14 mouse cellular contexts compared by ENCODE assay signal in genomic region chr7:135485116-135485795, GRCm38 (mm10). TPM values are rescaled to one million over a fixed set of nuclear protein-coding genes. Genes with fewer than 3 reads are reported as not detected.
DNase-seq lines count a peak whose midpoint lies in the region; ATAC-seq lines count a peak whose summit lies in the region.
"Had no signal": no experiment of that assay in that cellular context is flagged by ENCODE, and none has a peak within 500 bp of the region (broad histone marks: within the 10 kb centered on the region; RNA-seq: fewer than 3 reads in every experiment).

No protein-coding gene starts in this region.

- H3K4me2 ChIP-seq in hindbrain, embryonic 12.5 days (replicated peaks) = peak overlapping the region; percentile 17; the same call in 1 of the 2 replicates
- H3K4me2 ChIP-seq in hindbrain, embryonic 13.5 days = no peak overlapping the region
- H3K4me2 ChIP-seq in hindbrain, embryonic 14.5 days (replicated peaks) = no peak overlapping the region
- H3K4me2 ChIP-seq: heart, embryonic 13.5 days; liver, embryonic 15.5 days had no signal

- peak; percentile 47 for ATAC-seq in hindbrain, embryonic 12.5 days (ENCODE audit: low FRiP score)
- ATAC-seq in hindbrain, embryonic 13.5 days (ENCODE audit: low FRiP score) = no peak
- ATAC-seq in hindbrain, embryonic 14.5 days (ENCODE audit: low FRiP score) = 0 out of 2 replicates have a peak, but pooled peaks have one; percentile 35
- no peak for ATAC-seq in CD4-positive, CD25-positive, alpha-beta regulatory T cell, adult 4 months

- no peaks in the 10 kb centered on the region for H3K36me3 ChIP-seq in hindbrain, embryonic 12.5 days
- no peaks in the 10 kb centered on the region for H3K36me3 ChIP-seq in hindbrain, embryonic 13.5 days
- no peaks in the 10 kb centered on the region for H3K36me3 ChIP-seq in hindbrain, embryonic 14.5 days (replicated peaks; ENCODE audit: control insufficient read depth, insufficient read depth)
- H3K36me3 ChIP-seq: heart, embryonic 13.5 days; liver, embryonic 15.5 days had no signal

- peak; percentile 23 for DNase-seq in testis, postnatal 10 days (ENCODE audit: low spot score)
- no peak for DNase-seq in testis, postnatal 14 days (ENCODE audit: low spot score)
- no peak for DNase-seq in hindbrain, embryonic 14.5 days (ENCODE audit: low spot score)
- no peak for DNase-seq in yolk sac, embryonic 10.5 days (ENCODE audit: low spot score)
- no peak for DNase-seq in lung, postnatal 36 days
- DNase-seq: gastrocnemius, postnatal 25 days; kidney, postnatal 14 days; thymus, adult 2 months had no signal

- peaks cover 15% of the 10 kb centered on the region for H3K4me1 ChIP-seq in hindbrain, embryonic 12.5 days
- H3K4me1 ChIP-seq in hindbrain, embryonic 13.5 days (replicated peaks) = peaks cover 25% of the 10 kb centered on the region
- peaks cover 21% of the 10 kb centered on the region for H3K4me1 ChIP-seq in hindbrain, embryonic 14.5 days (replicated peaks; ENCODE audit: control insufficient read depth, insufficient read depth, low read length)
- H3K4me1 ChIP-seq: liver, embryonic 15.5 days had no signal

- H3K27ac ChIP-seq in hindbrain, embryonic 12.5 days = no peak overlapping the region
- no peak overlapping the region for H3K27ac ChIP-seq in hindbrain, embryonic 13.5 days
- no peak overlapping the region for H3K27ac ChIP-seq in hindbrain, embryonic 14.5 days
- H3K27ac ChIP-seq: heart, embryonic 13.5 days; liver, embryonic 15.5 days had no signal

- no peak overlapping the region for H3K9ac ChIP-seq in hindbrain, embryonic 12.5 days
- H3K9ac ChIP-seq in hindbrain, embryonic 13.5 days = no peak overlapping the region
- H3K9ac ChIP-seq in hindbrain, embryonic 14.5 days = no peak overlapping the region
- H3K9ac ChIP-seq: heart, embryonic 13.5 days; liver, embryonic 15.5 days had no signal

- no peaks in the 10 kb centered on the region for H3K9me3 ChIP-seq in hindbrain, embryonic 12.5 days (replicated peaks)
- H3K9me3 ChIP-seq in hindbrain, embryonic 13.5 days = no peaks in the 10 kb centered on the region
- no peaks in the 10 kb centered on the region for H3K9me3 ChIP-seq in hindbrain, embryonic 14.5 days (ENCODE audit: control insufficient read depth, low read length)
- H3K9me3 ChIP-seq: heart, embryonic 13.5 days; liver, embryonic 15.5 days had no signal

- peaks cover 38% of the 10 kb centered on the region for H3K27me3 ChIP-seq in hindbrain, embryonic 12.5 days
- H3K27me3 ChIP-seq in hindbrain, embryonic 13.5 days = peaks cover 36% of the 10 kb centered on the region
- peaks cover 21% of the 10 kb centered on the region for H3K27me3 ChIP-seq in hindbrain, embryonic 14.5 days (ENCODE audit: control insufficient read depth, insufficient read depth, low read length)
- H3K27me3 ChIP-seq: liver, embryonic 15.5 days had no signal

- WGBS in hindbrain, embryonic 12.5 days = 7% methylated on average over 10 of the region's 10 CpGs
- WGBS in hindbrain, embryonic 13.5 days = 11% methylated on average over 10 of the region's 10 CpGs
- WGBS in hindbrain, embryonic 14.5 days = 5% methylated on average over 10 of the region's 10 CpGs

- no peak overlapping the region for H3K4me3 ChIP-seq in hindbrain, embryonic 12.5 days
- H3K4me3 ChIP-seq in hindbrain, embryonic 13.5 days = no peak overlapping the region
- no peak overlapping the region for H3K4me3 ChIP-seq in hindbrain, embryonic 14.5 days (replicated peaks; ENCODE audit: low read length)
- H3K4me3 ChIP-seq: heart, embryonic 13.5 days; liver, embryonic 15.5 days had no signal

RNA-seq across cellular contexts. Expression of gene Clrn3, which starts 43.2 kb away (rescaled TPM):
- not detected in 2 replicates for polyA plus RNA-seq in hindbrain, embryonic 12.5 days (2016; fragmentation: Nextera tagmentation; extraction: Ambion mirVana)
- polyA plus RNA-seq in hindbrain, embryonic 13.5 days (2015; fragmentation: Nextera tagmentation; extraction: Ambion mirVana) = 0.05 TPM in 1 of 2 replicates, not detected in the other
- polyA plus RNA-seq in hindbrain, embryonic 14.5 days (2014; fragmentation: Nextera tagmentation; extraction: Ambion mirVana) = not detected in 2 replicates
- not detected for polyA plus RNA-seq in CD4-positive, CD25-positive, alpha-beta regulatory T cell, adult 4 months (2017; shearing (Covaris generic))
- polyA plus RNA-seq: heart, embryonic 13.5 days; limb, embryonic 11.5 days had no signal

RNA-seq across cellular contexts. Expression of gene Ptpre, which starts 52.0 kb away (rescaled TPM):
- polyA plus RNA-seq in hindbrain, embryonic 12.5 days (2016; fragmentation: Nextera tagmentation; extraction: Ambion mirVana) = 2.3 and 2.5 TPM in 2 replicates
- polyA plus RNA-seq in hindbrain, embryonic 13.5 days (2015; fragmentation: Nextera tagmentation; extraction: Ambion mirVana) = 4.1 and 4.4 TPM in 2 replicates
- polyA plus RNA-seq in hindbrain, embryonic 14.5 days (2014; fragmentation: Nextera tagmentation; extraction: Ambion mirVana) = 6.9 and 7.9 TPM in 2 replicates
- polyA plus RNA-seq in CD4-positive, CD25-positive, alpha-beta regulatory T cell, adult 4 months (2017; shearing (Covaris generic)) = 10 to 100 TPM; 36.3 to 38.2 TPM

Comparison
In these comparisons a context has a peak if more than half of its experiments do, and no peak if none do; other contexts are left out.
1. ATAC-seq: peak in hindbrain, embryonic 12.5 days (single experiment) and hindbrain, embryonic 14.5 days (single experiment); none in hindbrain, embryonic 13.5 days (single experiment) and CD4-positive, CD25-positive, alpha-beta regulatory T cell, adult 4 months (single experiment).